Mouse (Mus musculus): ENCODE results near the gene Ak3. TPM values are rescaled to one million over a fixed set of nuclear protein-coding genes. Genes with fewer than 3 reads are reported as not detected.
A peak's percentile ranks its signal among the peaks of the same experiment; 100 is the strongest.

Gene Ak3
- polyA plus RNA-seq (2012; ENCODE audit: insufficient read depth, low replicate concordance), result 5.4 and 8.1 TPM in 2 replicates

DNA sequence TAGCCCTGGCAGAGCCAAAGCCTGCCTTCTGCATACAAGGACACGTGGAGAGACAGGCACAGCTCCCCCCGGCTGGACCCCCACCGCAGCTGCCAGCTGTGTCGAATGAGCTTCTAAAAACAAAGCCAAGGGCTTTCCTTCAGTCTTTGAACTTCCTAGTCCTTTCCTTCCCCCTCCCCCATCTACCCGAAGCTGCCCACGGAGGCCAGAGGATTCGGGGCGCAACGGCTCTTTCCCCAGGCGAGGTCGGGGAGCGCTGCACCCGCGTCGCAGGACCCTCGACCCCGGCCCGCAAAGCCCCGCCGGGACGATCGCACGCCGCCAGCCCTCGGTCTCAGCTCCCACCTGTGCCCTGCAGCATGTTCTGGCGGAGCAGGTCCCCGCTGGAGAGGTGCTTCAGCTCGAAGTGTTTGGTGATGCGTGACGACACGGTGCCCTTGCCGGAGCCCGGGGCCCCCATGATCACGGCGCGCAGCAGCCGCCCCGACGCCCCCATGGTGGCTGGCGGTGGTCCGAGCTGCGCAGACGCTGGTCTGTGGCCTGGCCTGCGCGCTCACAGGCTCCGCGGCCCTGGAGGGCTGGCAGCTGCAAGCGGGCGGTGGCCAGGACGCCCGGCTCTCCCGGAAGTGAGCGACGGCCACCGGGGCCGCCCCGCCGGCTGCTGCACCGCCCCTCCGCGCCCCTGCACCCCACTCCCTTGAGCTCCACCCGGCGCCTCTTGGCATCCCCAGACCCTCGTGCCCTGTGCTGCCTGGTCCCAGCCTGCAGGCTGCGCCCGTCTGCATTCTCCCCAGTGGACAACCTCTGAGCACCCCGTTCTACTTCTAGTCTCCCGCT is at the start of gene Ak3:
Gene Ak3, minus strand, starts transcription at position 628 of the 837 bp plus-strand sequence.
- H3K4me3 ChIP-seq (replicated peaks), result peak within 1 kb of the TSS; percentile 99
- peaks cover 23% of the 10 kb centered on the region for H3K36me3 ChIP-seq (replicated peaks; ENCODE audit: low read length)
- H3K9me3 ChIP-seq, result no peaks in the 10 kb centered on the region
- H3K27me3 ChIP-seq (replicated peaks), result no peaks in the 10 kb centered on the region
- no peak for TF ChIP-seq FLI1 (IDR thresholded peaks at IDR 0.05; ENCODE audit: low read length)
- no peak for TF ChIP-seq GATA1 (IDR thresholded peaks at IDR 0.05; ENCODE audit: borderline replicate concordance, low read length)
- H3K4me1 ChIP-seq, result peaks cover 45% of the 10 kb centered on the region

DNA sequence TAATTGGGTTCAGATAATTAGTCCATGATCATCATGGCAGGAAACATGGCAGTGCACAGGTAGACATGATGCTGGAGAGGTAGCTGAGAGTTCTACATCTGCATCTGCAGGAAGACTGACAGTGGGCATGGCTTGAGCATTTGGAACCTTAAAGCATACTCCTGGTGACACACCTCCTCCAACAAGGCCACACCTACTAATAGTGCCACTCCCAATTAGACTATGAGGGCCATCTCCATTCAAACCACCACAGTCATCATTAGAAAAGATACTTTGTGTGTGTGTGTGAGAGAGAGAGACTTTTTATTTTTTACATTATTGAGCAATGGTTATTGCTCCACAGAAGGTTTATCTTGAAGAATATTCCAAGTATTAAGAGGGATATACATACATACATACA is 44.4 kb upstream of the Ak3 start:
- Histone ChIP-seq H3K36me3 (replicated peaks; ENCODE audit: low read length) (no peaks in the 10 kb centered on the region), H3K4me1 (peaks cover 9% of the 10 kb centered on the region)
- TF ChIP-seq FLI1 (IDR thresholded peaks at IDR 0.05; ENCODE audit: low read length) (no peak), GATA1 (IDR thresholded peaks at IDR 0.05; ENCODE audit: borderline replicate concordance, low read length) (no peak)

GRCm38 (mm10) chr19:29088628-29089027 is 40.9 kb upstream of the Ak3 start:
- H3K27me3 ChIP-seq (replicated peaks), result no peaks in the 10 kb centered on the region
- TF ChIP-seq FLI1 (IDR thresholded peaks at IDR 0.05; ENCODE audit: low read length) (no peak), GATA1 (IDR thresholded peaks at IDR 0.05; ENCODE audit: borderline replicate concordance, low read length) (no peak)
- no peak overlapping the region for H3K4me3 ChIP-seq (replicated peaks)
- no peaks in the 10 kb centered on the region for H3K36me3 ChIP-seq (replicated peaks; ENCODE audit: low read length)
- peaks cover 12% of the 10 kb centered on the region for H3K4me1 ChIP-seq
- H3K9me3 ChIP-seq, result no peaks in the 10 kb centered on the region

More for the DNA sequence above, 44.4 kb upstream of the Ak3 start:
- Histone ChIP-seq H3K27me3 (replicated peaks) (no peaks in the 10 kb centered on the region), H3K4me3 (replicated peaks) (no peak overlapping the region), H3K9me3 (no peaks in the 10 kb centered on the region)

DNA sequence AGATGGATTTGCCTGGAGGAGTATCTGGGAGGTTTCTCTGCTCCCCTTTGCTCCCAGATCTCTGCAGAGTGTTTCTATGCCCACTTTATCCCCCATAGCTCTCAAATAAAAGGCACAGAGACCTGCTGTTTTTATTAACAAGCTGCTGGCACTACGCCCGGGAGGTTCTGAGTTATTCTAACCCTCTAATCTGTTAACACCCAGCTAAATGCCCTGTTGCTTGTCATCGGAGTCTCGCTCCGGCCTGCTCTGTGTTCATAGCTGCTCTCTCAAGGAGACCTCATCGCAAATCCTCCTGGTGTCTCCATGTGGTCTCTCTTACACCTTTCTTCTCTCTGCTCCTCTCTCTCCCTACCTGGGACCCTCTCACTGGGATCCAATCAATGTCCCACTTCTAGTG is 27.0 kb upstream of the Ak3 start:
- H3K36me3 ChIP-seq (replicated peaks; ENCODE audit: low read length), result peaks cover 2% of the 10 kb centered on the region

DNA sequence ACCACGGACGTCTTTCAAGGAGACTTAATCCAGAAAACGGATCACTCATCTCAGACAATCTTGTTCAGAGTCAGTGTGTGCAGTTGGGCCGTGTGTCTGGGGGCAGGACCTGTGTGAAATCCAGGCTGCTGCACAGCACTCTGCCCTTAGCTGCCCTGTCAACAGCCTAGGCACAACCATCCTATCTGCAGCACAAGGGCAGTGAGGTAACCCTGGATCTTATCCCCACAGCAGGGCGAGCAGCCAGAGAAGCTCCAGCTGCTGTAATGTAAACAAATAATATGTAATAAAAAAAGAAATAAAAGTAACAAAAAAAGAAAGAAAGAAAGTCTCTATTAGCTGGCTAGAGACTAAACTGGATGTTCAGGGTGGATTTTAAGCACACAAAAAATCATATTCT is 21.4 kb upstream of the Ak3 start:
- H3K36me3 ChIP-seq (replicated peaks; ENCODE audit: low read length), result peaks cover 9% of the 10 kb centered on the region

More for the DNA sequence above, 27.0 kb upstream of the Ak3 start:
- peaks cover 14% of the 10 kb centered on the region for H3K4me1 ChIP-seq
- TF ChIP-seq FLI1 (IDR thresholded peaks at IDR 0.05; ENCODE audit: low read length) (no peak), GATA1 (IDR thresholded peaks at IDR 0.05; ENCODE audit: borderline replicate concordance, low read length) (no peak)
- no peaks in the 10 kb centered on the region for H3K9me3 ChIP-seq
- no peak overlapping the region for H3K4me3 ChIP-seq (replicated peaks)
- no peaks in the 10 kb centered on the region for H3K27me3 ChIP-seq (replicated peaks)

DNA sequence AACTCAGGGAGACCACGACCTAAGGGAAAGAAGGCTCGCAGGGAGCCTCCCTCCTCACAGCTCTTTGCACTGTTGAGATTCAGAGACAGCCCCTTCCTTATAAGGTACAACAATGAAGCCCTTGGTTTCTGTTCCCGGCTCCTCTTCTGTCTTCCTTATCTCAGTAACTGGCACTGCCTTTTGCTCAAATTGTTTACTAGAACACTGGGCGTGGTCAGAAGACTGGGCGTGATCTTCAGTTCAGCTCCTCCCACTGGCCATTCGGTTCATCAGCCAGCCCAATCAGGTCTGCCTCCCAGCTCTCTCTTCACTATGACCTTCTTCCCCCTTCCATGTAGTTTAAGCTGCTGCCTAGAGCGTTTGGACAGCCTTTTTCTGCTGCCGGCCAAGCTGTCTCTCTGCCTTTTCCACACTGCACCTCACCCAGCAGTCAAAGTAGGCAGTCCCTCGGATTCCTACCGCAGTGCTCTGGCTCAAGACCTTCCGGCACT is 19.3 kb upstream of the Ak3 start:
- Histone ChIP-seq H3K4me3 (replicated peaks) (peak overlapping the region; percentile 92), H3K27me3 (replicated peaks) (no peaks in the 10 kb centered on the region), H3K4me1 (peaks cover 62% of the 10 kb centered on the region), H3K36me3 (replicated peaks; ENCODE audit: low read length) (peaks cover 7% of the 10 kb centered on the region), H3K9me3 (no peaks in the 10 kb centered on the region)
- no peak for TF ChIP-seq FLI1 (IDR thresholded peaks at IDR 0.05; ENCODE audit: low read length)
- no peak for TF ChIP-seq GATA1 (IDR thresholded peaks at IDR 0.05; ENCODE audit: borderline replicate concordance, low read length)

More for the DNA sequence above, 21.4 kb upstream of the Ak3 start:
- TF ChIP-seq FLI1 (IDR thresholded peaks at IDR 0.05; ENCODE audit: low read length), result no peak
- TF ChIP-seq GATA1 (IDR thresholded peaks at IDR 0.05; ENCODE audit: borderline replicate concordance, low read length), result no peak
- Histone ChIP-seq H3K27me3 (replicated peaks) (no peaks in the 10 kb centered on the region), H3K9me3 (no peaks in the 10 kb centered on the region), H3K4me1 (peaks cover 46% of the 10 kb centered on the region), H3K4me3 (replicated peaks) (peak overlapping the region; percentile 46)

DNA sequence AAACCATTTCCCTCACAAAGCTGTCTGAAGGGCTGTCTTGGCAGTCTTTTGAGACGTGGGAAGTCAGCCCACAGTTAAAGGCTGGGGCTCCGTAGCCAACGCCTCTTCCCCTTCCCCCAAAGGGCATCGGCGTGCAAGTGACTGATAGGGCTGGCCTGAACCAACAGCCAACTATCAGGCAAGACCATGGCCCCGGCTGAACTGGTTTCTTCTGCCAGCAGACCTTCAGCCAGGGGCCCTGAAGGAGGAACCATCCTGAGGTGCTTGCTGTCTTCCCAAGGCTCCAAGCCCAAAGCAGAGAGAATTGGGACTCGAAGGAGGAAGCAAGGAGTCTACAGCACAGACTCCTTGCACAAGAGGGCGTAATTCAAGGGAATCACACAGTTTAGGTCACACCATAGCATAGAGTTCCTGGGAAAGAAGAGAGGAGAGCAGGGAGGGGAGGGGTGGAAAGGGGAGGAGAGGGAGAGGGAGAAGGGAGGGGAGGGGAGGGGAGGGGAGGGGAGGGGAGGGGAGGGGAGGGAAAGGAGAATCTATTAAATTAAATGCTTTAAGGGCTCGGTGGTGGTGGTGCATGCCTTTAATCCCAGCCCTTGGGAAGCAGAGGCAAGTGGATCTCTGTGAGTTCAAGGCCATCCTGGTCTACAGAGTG is 16.8 kb upstream of the Ak3 start:
- H3K4me1 ChIP-seq, result peaks cover 58% of the 10 kb centered on the region

GRCm38 (mm10) chr19:29063577-29064363 is 16.0 kb upstream of the Ak3 start:
- peaks cover 53% of the 10 kb centered on the region for H3K4me1 ChIP-seq
- TF ChIP-seq FLI1 (IDR thresholded peaks at IDR 0.05; ENCODE audit: low read length) (no peak), GATA1 (IDR thresholded peaks at IDR 0.05; ENCODE audit: borderline replicate concordance, low read length) (no peak)
- H3K36me3 ChIP-seq (replicated peaks; ENCODE audit: low read length), result no peaks in the 10 kb centered on the region
- no peaks in the 10 kb centered on the region for H3K9me3 ChIP-seq
- H3K4me3 ChIP-seq (replicated peaks), result peak overlapping the region; percentile 91
- H3K27me3 ChIP-seq (replicated peaks), result no peaks in the 10 kb centered on the region

More for the DNA sequence above, 16.8 kb upstream of the Ak3 start:
- Histone ChIP-seq H3K36me3 (replicated peaks; ENCODE audit: low read length) (peaks cover 6% of the 10 kb centered on the region), H3K27me3 (replicated peaks) (no peaks in the 10 kb centered on the region), H3K9me3 (no peaks in the 10 kb centered on the region), H3K4me3 (replicated peaks) (peak overlapping the region; percentile 91)
- TF ChIP-seq GATA1 (IDR thresholded peaks at IDR 0.05; ENCODE audit: borderline replicate concordance, low read length) (0 out of 3 replicates have a peak, but pooled peaks have one; percentile 21), FLI1 (IDR thresholded peaks at IDR 0.05; ENCODE audit: low read length) (no peak)

GRCm38 (mm10) chr19:29063009-29063408 is 15.2 kb upstream of the Ak3 start:
- Histone ChIP-seq H3K4me3 (replicated peaks) (no peak overlapping the region), H3K9me3 (no peaks in the 10 kb centered on the region), H3K36me3 (replicated peaks; ENCODE audit: low read length) (no peaks in the 10 kb centered on the region), H3K27me3 (replicated peaks) (no peaks in the 10 kb centered on the region), H3K4me1 (peaks cover 52% of the 10 kb centered on the region)
- TF ChIP-seq GATA1 (IDR thresholded peaks at IDR 0.05; ENCODE audit: borderline replicate concordance, low read length) (no peak), FLI1 (IDR thresholded peaks at IDR 0.05; ENCODE audit: low read length) (no peak)
